Mouse (Mus musculus): ENCODE results near the gene Adcy10. TPM values are rescaled to one million over a fixed set of nuclear protein-coding genes. Genes with fewer than 3 reads are reported as not detected.

Adcy10 gene
- polyA plus RNA-seq, 1 experiment from 2014 or later = 0.03 TPM

DNA sequence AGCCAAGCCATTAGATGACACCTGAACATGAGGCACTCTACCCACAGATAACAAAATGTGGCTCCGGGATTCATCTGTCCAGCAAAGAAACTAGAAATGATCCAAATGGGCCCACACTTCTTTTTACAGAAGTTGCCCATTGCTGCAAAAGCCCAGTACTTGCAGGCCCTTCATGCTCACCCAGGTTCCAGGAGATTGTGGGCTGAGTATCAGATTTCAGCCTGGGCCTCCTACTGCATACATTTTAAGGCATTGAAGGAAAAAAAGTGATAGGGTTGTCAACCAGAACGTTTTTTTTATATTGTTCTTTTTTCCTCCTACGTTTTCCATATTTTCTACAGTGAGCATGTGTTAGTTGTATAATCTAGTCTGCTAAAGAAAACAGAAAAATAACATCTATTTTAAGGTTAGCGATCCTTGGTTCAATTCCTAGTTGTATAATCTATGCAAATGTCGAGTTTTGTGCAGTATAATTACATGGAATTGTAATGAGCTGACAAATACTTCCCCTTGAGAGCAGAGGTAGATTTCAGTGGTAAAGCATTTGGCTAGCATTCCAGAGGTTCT lies 52.3 kb downstream of the Adcy10 start:
- no peak overlapping the region for H3K27ac ChIP-seq (replicated peaks)
- no peaks in the 10 kb centered on the region for H3K4me1 ChIP-seq
- H3K9ac ChIP-seq = no peak overlapping the region
- H3K27me3 ChIP-seq (replicated peaks) = no peaks in the 10 kb centered on the region
- no peaks in the 10 kb centered on the region for H3K9me3 ChIP-seq
- 52% methylated on average over 5 of the region's 5 CpGs for WGBS
- H3K4me3 ChIP-seq = no peak overlapping the region
- H3K4me2 ChIP-seq = no peak overlapping the region
- H3K36me3 ChIP-seq = no peaks in the 10 kb centered on the region
- ATAC-seq (ENCODE audit: extremely low read depth, insufficient number of reproducible peaks, low FRiP score, low TSS enrichment) = no peak

DNA sequence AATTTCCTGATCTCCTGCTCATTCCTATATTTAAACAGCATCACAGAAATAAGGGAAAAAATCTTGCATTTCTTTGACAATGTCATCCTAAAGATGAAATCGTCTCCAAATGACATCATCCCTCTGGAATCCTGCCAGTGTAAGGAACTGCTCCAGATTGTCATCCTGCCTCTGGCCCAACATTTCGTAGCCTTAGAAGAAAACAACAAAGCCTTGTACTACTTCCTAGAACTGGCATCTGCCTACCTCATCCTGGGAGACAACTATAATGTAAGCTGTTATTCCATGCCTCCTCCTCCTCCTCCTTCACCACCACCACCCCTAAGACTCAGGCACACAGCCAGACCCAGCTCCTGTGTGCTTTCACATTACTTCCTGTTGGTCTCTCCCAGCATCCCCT lies 71.7 kb downstream of the Adcy10 start:
- peaks cover 10% of the 10 kb centered on the region for H3K9me3 ChIP-seq
- no peak for ATAC-seq (ENCODE audit: extremely low read depth, insufficient number of reproducible peaks, low FRiP score, low TSS enrichment)
- H3K4me3 ChIP-seq = no peak overlapping the region
- H3K36me3 ChIP-seq = no peaks in the 10 kb centered on the region
- no peaks in the 10 kb centered on the region for H3K4me1 ChIP-seq
- WGBS = 39% methylated on average over 2 of the region's 2 CpGs
- H3K27ac ChIP-seq (replicated peaks) = no peak overlapping the region
- no peak overlapping the region for H3K9ac ChIP-seq
- H3K27me3 ChIP-seq (replicated peaks) = no peaks in the 10 kb centered on the region
- H3K4me2 ChIP-seq = no peak overlapping the region

DNA sequence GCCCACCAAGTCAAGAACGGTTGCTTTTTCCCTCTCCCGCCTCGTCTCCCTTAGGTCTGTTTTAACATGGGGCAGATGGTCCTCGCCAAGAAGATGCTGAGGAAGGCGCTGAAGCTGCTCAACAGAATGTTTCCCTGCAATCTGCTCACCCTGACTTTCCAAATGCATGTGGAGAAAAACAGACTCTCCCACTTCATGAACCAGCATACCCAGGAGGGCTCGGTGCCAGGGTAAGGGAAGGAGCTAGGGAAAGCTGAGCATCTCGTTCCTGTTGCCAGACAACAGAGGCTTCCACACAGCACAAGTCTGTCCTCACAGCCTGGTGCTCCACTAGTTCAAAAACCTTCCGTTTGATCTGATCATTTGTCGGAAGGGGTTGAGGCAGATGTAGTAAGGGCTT lies 74.1 kb downstream of the Adcy10 start:
- Histone ChIP-seq H3K4me1 (no peaks in the 10 kb centered on the region), H3K36me3 (no peaks in the 10 kb centered on the region), H3K4me2 (no peak overlapping the region), H3K9ac (no peak overlapping the region), H3K9me3 (no peaks in the 10 kb centered on the region), H3K27ac (replicated peaks) (no peak overlapping the region), H3K4me3 (no peak overlapping the region), H3K27me3 (replicated peaks) (no peaks in the 10 kb centered on the region)
- WGBS = 74% methylated on average over 9 of the region's 9 CpGs
- no peak for ATAC-seq (ENCODE audit: extremely low read depth, insufficient number of reproducible peaks, low FRiP score, low TSS enrichment)

DNA sequence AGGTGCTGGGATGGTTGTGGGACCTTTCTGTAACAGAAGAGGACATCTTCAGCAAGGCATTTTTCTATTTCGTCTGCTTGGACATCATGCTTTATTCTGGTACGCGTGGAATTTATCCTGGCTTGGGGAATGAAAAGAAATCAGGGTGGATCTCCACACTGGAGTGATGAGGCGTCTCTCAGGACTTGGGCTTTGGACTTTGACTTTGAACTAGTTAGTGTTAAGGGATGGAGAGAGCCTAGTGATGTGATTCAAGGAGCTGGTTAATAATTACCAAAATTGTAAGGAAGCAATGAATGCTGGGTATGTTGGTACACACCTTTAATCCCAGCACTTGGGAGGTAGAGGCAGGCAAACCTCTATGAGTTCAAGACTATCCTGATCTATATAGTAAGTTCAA lies 80.3 kb downstream of the Adcy10 start:
- H3K9ac ChIP-seq = no peak overlapping the region
- H3K27ac ChIP-seq (replicated peaks) = no peak overlapping the region
- no peak overlapping the region for H3K4me3 ChIP-seq
- 0 out of 2 replicates have a peak, but pooled peaks cover 4% of the 10 kb centered on the region for H3K4me1 ChIP-seq
- ATAC-seq (ENCODE audit: extremely low read depth, insufficient number of reproducible peaks, low FRiP score, low TSS enrichment) = no peak
- no peak overlapping the region for H3K4me2 ChIP-seq
- WGBS = 87% methylated on average over 4 of the region's 4 CpGs
- H3K36me3 ChIP-seq = no peaks in the 10 kb centered on the region
- no peaks in the 10 kb centered on the region for H3K9me3 ChIP-seq
- no peaks in the 10 kb centered on the region for H3K27me3 ChIP-seq (replicated peaks)

DNA sequence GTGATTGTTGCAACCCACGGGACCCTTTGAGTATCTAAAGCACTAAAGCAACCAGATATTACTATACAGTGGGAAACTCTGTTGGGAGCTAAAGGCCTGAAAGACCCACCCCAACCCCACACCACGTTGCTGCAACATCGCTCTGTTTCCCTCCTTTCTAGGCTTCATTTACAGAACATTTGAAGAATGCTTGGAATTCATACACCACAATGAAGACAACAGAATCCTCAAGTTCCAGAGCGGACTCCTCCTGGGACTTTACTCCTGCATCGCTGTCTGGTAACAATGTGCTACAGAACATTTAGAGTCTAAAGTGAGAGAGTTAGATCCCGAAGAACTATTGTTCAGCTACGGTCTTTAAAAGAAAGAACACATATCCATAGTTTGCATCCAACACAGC lies 82.5 kb downstream of the Adcy10 start:
- Histone ChIP-seq H3K4me1 (0 out of 2 replicates have a peak, but pooled peaks cover 4% of the 10 kb centered on the region), H3K27me3 (replicated peaks) (no peaks in the 10 kb centered on the region), H3K4me2 (no peak overlapping the region), H3K4me3 (no peak overlapping the region), H3K9ac (no peak overlapping the region), H3K36me3 (no peaks in the 10 kb centered on the region), H3K9me3 (no peaks in the 10 kb centered on the region), H3K27ac (replicated peaks) (no peak overlapping the region)
- 64% methylated on average over 7 of the region's 7 CpGs for WGBS
- no peak for ATAC-seq (ENCODE audit: extremely low read depth, insufficient number of reproducible peaks, low FRiP score, low TSS enrichment)

DNA sequence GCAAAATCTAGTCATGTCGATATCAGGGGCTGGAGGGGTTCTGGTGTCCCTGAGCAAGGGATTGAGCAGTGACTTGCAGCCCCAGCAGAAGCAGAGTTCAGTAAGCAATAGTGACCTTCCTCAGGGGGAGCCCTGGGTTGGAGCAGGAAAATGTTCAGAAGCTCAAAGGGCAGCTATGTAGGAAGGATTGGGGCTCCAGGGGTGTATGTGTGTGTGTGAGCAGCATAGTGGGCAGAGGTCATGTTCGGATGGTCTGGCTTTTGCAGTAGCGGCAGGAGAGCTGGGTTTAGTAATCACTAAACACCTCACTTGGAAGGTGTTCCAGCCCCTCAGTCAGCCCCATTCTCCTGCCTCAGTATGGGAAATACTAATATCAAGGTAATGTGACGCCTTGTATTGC lies 91.0 kb downstream of the Adcy10 start:
- Histone ChIP-seq H3K36me3 (no peaks in the 10 kb centered on the region), H3K27ac (replicated peaks) (no peak overlapping the region), H3K4me3 (no peak overlapping the region), H3K27me3 (replicated peaks) (no peaks in the 10 kb centered on the region), H3K9ac (no peak overlapping the region), H3K9me3 (peaks cover 5% of the 10 kb centered on the region; the same call in 1 of the 2 replicates), H3K4me2 (no peak overlapping the region), H3K4me1 (0 out of 2 replicates have a peak, but pooled peaks cover 4% of the 10 kb centered on the region)
- no peak for ATAC-seq (ENCODE audit: extremely low read depth, insufficient number of reproducible peaks, low FRiP score, low TSS enrichment)
- WGBS = 68% methylated on average over 4 of the region's 4 CpGs

DNA sequence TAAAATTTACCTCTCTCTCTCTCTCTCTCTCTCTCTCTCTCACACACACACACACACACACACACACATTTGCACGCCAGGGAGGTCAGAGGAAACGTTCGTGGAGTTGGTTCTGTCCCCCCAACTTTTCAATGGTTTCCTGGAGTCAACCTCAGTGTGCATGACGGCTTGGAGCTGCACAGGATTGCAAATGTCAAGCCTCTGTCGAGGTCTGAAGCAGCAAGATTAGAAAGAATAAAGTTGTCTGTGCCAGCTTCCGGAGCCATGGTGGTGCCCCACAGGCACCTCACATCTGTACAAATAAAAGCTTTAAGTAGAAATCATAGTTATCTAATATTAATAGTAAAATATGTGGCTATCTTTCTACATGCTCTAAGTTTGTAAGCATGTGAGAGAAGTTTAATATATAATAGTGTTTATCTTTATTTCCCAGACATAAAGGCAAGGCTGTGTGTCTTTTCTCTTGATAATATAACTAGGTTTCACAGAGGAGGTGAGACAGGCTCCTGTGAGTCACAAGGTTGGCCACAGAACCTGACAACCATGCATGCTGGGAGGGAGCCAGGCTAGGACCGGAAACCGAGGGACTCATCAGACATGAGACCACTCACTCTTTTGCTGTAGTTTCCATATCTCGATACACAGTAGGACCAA lies 91.6 kb downstream of the Adcy10 start:
- Histone ChIP-seq H3K27me3 (replicated peaks) (no peaks in the 10 kb centered on the region), H3K36me3 (no peaks in the 10 kb centered on the region), H3K4me2 (no peak overlapping the region), H3K9ac (no peak overlapping the region), H3K27ac (replicated peaks) (no peak overlapping the region), H3K4me1 (peaks cover 8% of the 10 kb centered on the region; the same call in 1 of the 2 replicates), H3K9me3 (peaks cover 5% of the 10 kb centered on the region; the same call in 1 of the 2 replicates), H3K4me3 (no peak overlapping the region)
- ATAC-seq (ENCODE audit: extremely low read depth, insufficient number of reproducible peaks, low FRiP score, low TSS enrichment) = no peak
- WGBS = 59% methylated on average over 9 of the region's 9 CpGs

DNA sequence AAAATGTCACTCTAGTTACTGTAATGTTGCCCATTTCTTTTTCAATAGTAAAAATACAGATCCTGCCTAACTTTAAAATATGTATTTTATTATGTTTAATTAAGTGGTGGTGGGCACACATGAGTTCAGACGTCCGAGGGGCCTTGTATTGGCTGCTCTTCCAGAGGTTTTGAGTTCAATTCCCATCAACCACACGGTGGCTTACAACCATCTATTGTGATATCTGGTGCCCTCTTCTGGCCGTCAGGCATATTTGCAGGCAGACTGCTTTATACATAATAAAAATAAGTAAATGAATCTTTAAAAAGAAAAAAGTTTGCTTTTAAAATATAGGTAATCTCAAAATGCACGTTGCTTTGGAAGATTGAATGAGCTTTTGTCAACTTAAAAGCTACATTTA lies 94.3 kb downstream of the Adcy10 start:
- no peaks in the 10 kb centered on the region for H3K27me3 ChIP-seq (replicated peaks)
- no peak overlapping the region for H3K27ac ChIP-seq (replicated peaks)
- H3K9ac ChIP-seq = no peak overlapping the region
- no peak overlapping the region for H3K4me3 ChIP-seq
- H3K36me3 ChIP-seq = no peaks in the 10 kb centered on the region
- no peak for ATAC-seq (ENCODE audit: extremely low read depth, insufficient number of reproducible peaks, low FRiP score, low TSS enrichment)
- no peak overlapping the region for H3K4me2 ChIP-seq
- H3K4me1 ChIP-seq = peaks cover 8% of the 10 kb centered on the region; the same call in 1 of the 2 replicates
- WGBS = 50% methylated on average over 5 of the region's 5 CpGs
- peaks cover 5% of the 10 kb centered on the region; the same call in 1 of the 2 replicates for H3K9me3 ChIP-seq

DNA sequence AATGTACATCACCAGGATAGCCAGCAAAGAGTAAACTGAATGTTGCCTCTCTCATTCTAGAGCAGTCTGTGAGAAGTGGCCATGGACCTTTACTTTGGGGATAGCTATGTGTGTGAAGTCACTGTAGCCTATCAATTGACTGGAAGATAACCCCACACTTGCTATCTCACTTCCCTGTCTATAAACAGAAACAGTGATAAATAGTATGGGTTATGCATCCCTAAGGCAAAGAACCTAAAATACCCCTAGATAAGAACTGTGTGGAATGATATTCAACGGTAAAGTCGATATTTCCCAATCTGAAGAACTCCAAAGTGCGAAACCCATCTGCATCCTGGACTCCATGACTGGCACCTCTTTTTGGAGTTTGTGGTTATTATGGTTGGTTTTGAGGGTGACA lies 96.3 kb downstream of the Adcy10 start:
- no peak for ATAC-seq (ENCODE audit: extremely low read depth, insufficient number of reproducible peaks, low FRiP score, low TSS enrichment)
- Histone ChIP-seq H3K4me2 (no peak overlapping the region), H3K9ac (no peak overlapping the region)

DNA sequence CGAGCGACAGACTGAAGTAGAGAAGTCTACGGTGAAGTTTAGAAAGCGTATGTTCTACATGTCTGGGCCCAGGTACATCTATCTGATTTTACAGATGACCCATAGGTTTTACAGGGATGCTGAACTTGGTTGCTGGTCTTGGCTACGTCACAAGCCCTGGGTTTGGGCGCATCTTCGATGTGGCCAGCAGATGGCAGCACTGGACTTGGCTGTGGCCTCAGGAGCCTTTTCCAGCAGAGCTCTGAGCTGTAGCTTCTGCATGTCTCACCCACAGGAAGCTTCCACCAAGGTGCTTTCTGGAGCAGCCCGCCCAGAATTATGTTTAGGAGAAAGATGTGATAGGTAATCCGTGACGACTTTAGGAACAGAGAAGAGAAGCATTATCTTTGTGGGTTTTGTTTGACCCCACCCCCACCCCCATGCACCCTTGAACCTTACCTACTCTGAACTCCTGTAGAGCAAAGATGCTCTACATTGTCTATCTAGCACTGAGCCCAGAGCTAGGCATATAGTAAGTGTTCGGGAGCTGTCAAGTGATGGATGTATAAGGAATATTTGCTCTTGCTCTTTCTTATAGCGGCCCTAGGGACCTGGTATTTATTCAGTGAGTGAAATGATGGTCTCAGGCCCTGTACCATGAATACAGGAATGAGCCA lies 98.7 kb downstream of the Adcy10 start:
- peaks cover 5% of the 10 kb centered on the region; the same call in 1 of the 2 replicates for H3K9me3 ChIP-seq
- H3K36me3 ChIP-seq = no peaks in the 10 kb centered on the region
- H3K4me1 ChIP-seq = peaks cover 32% of the 10 kb centered on the region
- H3K4me2 ChIP-seq = no peak overlapping the region
- H3K27me3 ChIP-seq (replicated peaks) = no peaks in the 10 kb centered on the region
- ATAC-seq (ENCODE audit: extremely low read depth, insufficient number of reproducible peaks, low FRiP score, low TSS enrichment) = no peak
- WGBS = 25% methylated on average over 12 of the region's 12 CpGs
- H3K27ac ChIP-seq (replicated peaks) = no peak overlapping the region
- no peak overlapping the region for H3K4me3 ChIP-seq
- no peak overlapping the region for H3K9ac ChIP-seq

More for the DNA sequence above, 96.3 kb downstream of the Adcy10 start:
- WGBS = 53% methylated on average over 3 of the region's 3 CpGs
- H3K27me3 ChIP-seq (replicated peaks) = no peaks in the 10 kb centered on the region
- H3K4me3 ChIP-seq = no peak overlapping the region
- H3K27ac ChIP-seq (replicated peaks) = no peak overlapping the region
- peaks cover 5% of the 10 kb centered on the region; the same call in 1 of the 2 replicates for H3K9me3 ChIP-seq
- H3K4me1 ChIP-seq = peaks cover 20% of the 10 kb centered on the region
- no peaks in the 10 kb centered on the region for H3K36me3 ChIP-seq

DNA sequence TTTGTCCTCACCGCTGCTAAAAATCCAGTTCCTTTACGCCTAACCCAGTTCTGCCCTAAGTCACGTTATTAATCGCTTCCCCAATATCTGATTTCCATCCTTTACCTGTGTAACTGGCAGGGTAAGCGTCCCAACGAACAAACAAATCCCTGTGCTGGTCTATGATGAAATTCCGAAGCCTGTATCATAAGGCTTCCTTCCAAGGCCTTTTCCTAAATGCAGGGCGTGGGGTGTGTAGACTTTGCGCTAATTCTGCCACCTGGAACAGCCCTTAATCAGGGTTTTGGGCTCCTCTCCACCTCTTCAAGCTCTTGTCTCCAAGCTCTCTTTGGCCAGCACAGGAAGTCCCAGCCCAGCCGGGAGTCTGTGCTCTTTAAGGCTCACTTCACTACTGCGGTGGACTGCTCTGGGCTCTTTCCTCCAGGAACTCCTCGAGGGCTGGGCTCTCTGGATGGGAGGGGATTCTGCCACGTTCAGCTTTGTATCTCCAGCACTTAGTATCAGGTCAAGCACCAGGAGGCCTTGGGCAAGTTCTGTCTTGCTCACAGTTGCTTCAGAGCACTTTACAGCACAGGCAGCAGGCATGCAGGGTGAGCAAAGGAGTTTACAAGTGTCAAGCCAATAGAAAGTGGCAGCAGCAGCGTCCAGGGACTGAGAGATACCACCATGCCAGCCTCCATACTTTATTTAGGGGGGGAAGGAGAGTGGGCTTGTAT lies 100.6 kb downstream of the Adcy10 start:
- peaks cover 51% of the 10 kb centered on the region for H3K4me1 ChIP-seq
- no peaks in the 10 kb centered on the region for H3K9me3 ChIP-seq
- no peak overlapping the region for H3K4me3 ChIP-seq
- H3K36me3 ChIP-seq = 0 out of 2 replicates have a peak, but pooled peaks cover 3% of the 10 kb centered on the region
- peak; percentile 52; the same call in 1 of the 2 replicates for ATAC-seq (ENCODE audit: extremely low read depth, insufficient number of reproducible peaks, low FRiP score, low TSS enrichment)
- 53% methylated on average over 14 of the region's 14 CpGs for WGBS
- H3K4me2 ChIP-seq = peak overlapping the region; percentile 18; the same call in 1 of the 2 replicates
- H3K27ac ChIP-seq (replicated peaks) = peak overlapping the region; percentile 75
- peak overlapping the region; percentile 64 for H3K9ac ChIP-seq
- H3K27me3 ChIP-seq (replicated peaks) = no peaks in the 10 kb centered on the region
